Mouse (Mus musculus): ENCODE measurements around the gene Slc4a7. TPM values are rescaled to one million over a fixed set of nuclear protein-coding genes. Genes with fewer than 3 reads are reported as not detected.

Gene Slc4a7
- total RNA-seq (2023) = 18.8 and 19.9 TPM in 2 replicates

DNA sequence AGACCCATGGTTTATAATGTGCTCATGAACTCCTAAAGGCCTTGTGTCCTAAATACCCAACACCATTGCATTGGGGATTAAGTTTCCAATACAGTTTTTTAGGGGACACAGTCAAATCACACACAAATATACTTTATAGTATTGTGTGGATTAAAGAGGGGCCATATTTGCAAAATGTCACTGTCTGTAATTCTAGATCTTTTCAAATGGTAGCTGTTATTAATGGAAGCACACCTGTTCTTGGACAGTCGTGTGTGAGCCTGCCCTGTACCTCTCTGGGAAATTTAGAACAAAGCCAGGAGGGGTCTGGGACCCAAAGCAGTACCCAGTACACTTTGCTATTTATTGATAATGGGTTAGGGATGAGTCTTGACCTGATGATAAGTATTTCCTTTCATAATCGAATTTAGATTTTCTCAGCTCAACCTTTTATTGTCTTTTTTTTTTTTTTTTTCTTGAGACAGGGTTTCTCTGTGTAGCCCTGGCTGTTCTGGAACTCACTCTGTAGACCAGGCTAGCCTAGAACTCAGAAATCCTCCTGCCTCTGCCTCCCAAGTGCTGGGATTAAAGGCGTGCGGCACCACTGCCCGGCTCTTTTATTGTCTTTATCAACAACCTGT is at the start of gene Slc4a7:
TSS of gene Slc4a7 (plus strand) at position 570 of the 620 bp plus-strand sequence.

DNA sequence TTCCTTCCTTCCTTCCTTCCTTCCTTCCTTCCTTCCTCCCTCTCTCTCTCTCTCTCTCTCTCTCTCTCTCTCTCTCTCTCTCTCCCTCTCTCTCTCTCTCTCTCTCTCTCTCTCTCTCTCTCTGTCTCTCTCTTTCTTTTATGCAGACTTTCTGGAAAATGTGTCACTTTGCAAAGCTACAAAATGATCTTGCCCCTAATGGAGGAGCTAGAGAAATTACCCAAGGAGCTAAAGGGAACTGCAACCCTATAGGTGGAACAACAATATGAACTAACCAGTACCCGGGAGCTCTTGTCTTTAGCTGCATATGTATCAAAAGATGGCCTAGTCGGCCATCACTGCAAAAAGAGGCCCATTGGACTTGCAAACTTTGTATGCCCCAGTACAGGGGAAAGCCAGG is 101.0 kb downstream of the Slc4a7 start, which contains the start of gene Nek10:
TSS of gene Nek10 (plus strand) at position 301 of the 400 bp plus-strand sequence.

Other genes with a start within 250 kb of the Slc4a7 start
- 0.19 TPM in 1 of 2 replicates, not detected in the other for gene Nek10, start 101.1 kb downstream of the Slc4a7 start, total RNA-seq (2023)

All from neutrophil, adult 65 days (primary cell).